Comparison of ENCODE assay signal across 7 mouse cellular contexts in genomic region chr12:27341130-27341870, GRCm38 (mm10). TPM values are rescaled to one million over a fixed set of nuclear protein-coding genes. Genes with fewer than 3 reads are reported as not detected.
DNase-seq lines count a peak whose midpoint lies in the region; ATAC-seq and TF ChIP-seq lines count a peak whose summit lies in the region.

No protein-coding gene starts in this region.

- no peak for TF ChIP-seq CTCF in midbrain, postnatal 0 days (IDR thresholded peaks at IDR 0.05)

- WGBS in intestine, embryonic 16.5 days: under 1% methylated on average over 70 of the region's 80 CpGs
- WGBS in limb, embryonic 11.5 days: under 1% methylated on average over 80 of the region's 80 CpGs
- 1% methylated on average over 78 of the region's 80 CpGs for WGBS in midbrain, postnatal 0 days

- DNase-seq in ES-CJ7 (ENCODE audit: low read depth, low spot score): peak; percentile 51
- peak; percentile 52 for DNase-seq in brain, adult 2 months (ENCODE audit: low read depth, low spot score)
- DNase-seq in forelimb bud, embryonic 11.5 days (ENCODE audit: low read depth, low spot score): peak; percentile 54
- DNase-seq in limb, embryonic 11.5 days (ENCODE audit: low spot score): peak; percentile 80
- peak; percentile 66 for DNase-seq in midbrain, postnatal 0 days (ENCODE audit: low spot score)
- DNase-seq in yolk sac, embryonic 10.5 days (ENCODE audit: low spot score): peak; percentile 29

- H3K4me3 ChIP-seq in intestine, embryonic 16.5 days (ENCODE audit: low read length): peak overlapping the region; percentile 79
- peak overlapping the region; percentile 100 for H3K4me3 ChIP-seq in limb, embryonic 11.5 days (ENCODE audit: low read depth, low read length)
- peak overlapping the region; percentile 95 for H3K4me3 ChIP-seq in midbrain, postnatal 0 days (ENCODE audit: low read depth, low read length)

- peak overlapping the region; percentile 86 for H3K9ac ChIP-seq in intestine, embryonic 16.5 days (ENCODE audit: low read depth, low read length)
- peak overlapping the region; percentile 100 for H3K9ac ChIP-seq in limb, embryonic 11.5 days (ENCODE audit: low read length)
- peak overlapping the region; percentile 98 for H3K9ac ChIP-seq in midbrain, postnatal 0 days (replicated peaks; ENCODE audit: low read length, poor library complexity, severe bottlenecking)

- 0 out of 2 replicates have a peak, but pooled peaks cover 3% of the 10 kb centered on the region for H3K4me1 ChIP-seq in intestine, embryonic 16.5 days (ENCODE audit: control insufficient read depth, insufficient read depth, low read length)
- H3K4me1 ChIP-seq in limb, embryonic 11.5 days (ENCODE audit: control insufficient read depth, insufficient read depth, low read length): peaks cover 1% of the 10 kb centered on the region; the same call in 1 of the 2 replicates
- H3K4me1 ChIP-seq in midbrain, postnatal 0 days (ENCODE audit: insufficient read depth, low read length): no peaks in the 10 kb centered on the region

- peak overlapping the region; percentile 92 for H3K27ac ChIP-seq in intestine, embryonic 16.5 days (ENCODE audit: low read length)
- H3K27ac ChIP-seq in limb, embryonic 11.5 days (replicated peaks; ENCODE audit: low read depth, low read length): peak overlapping the region; percentile 98
- H3K27ac ChIP-seq in midbrain, postnatal 0 days (ENCODE audit: low read depth, low read length): peak overlapping the region; percentile 98

- no peak for ATAC-seq in intestine, embryonic 16.5 days
- no peak for ATAC-seq in limb, embryonic 11.5 days (ENCODE audit: insufficient number of reproducible peaks, low FRiP score, low TSS enrichment, low read depth)
- ATAC-seq in midbrain, postnatal 0 days (ENCODE audit: low FRiP score): no peak

- H3K9me3 ChIP-seq in intestine, embryonic 16.5 days (ENCODE audit: control insufficient read depth, low read length): no peaks in the 10 kb centered on the region
- no peaks in the 10 kb centered on the region for H3K9me3 ChIP-seq in limb, embryonic 11.5 days (ENCODE audit: control insufficient read depth, low read length)
- H3K9me3 ChIP-seq in midbrain, postnatal 0 days (ENCODE audit: low read length): no peaks in the 10 kb centered on the region

- no peaks in the 10 kb centered on the region for H3K36me3 ChIP-seq in intestine, embryonic 16.5 days (ENCODE audit: control insufficient read depth, insufficient read depth, low read length)
- peaks cover 1% of the 10 kb centered on the region; the same call in 1 of the 2 replicates for H3K36me3 ChIP-seq in limb, embryonic 11.5 days (ENCODE audit: control insufficient read depth, insufficient read depth, low read length)
- no peaks in the 10 kb centered on the region for H3K36me3 ChIP-seq in midbrain, postnatal 0 days (ENCODE audit: insufficient read depth, low read length)

- H3K27me3 ChIP-seq in intestine, embryonic 16.5 days (replicated peaks; ENCODE audit: control insufficient read depth, insufficient read depth, low read length): no peaks in the 10 kb centered on the region
- H3K27me3 ChIP-seq in limb, embryonic 11.5 days (ENCODE audit: control insufficient read depth, insufficient read depth, low read length): no peaks in the 10 kb centered on the region
- H3K27me3 ChIP-seq in midbrain, postnatal 0 days (ENCODE audit: insufficient read depth, low read length): no peaks in the 10 kb centered on the region

- H3K4me2 ChIP-seq in intestine, embryonic 16.5 days (ENCODE audit: low read depth, low read length): peak overlapping the region; percentile 87
- H3K4me2 ChIP-seq in limb, embryonic 11.5 days (ENCODE audit: low read depth, severe bottlenecking): peak overlapping the region; percentile 73
- peak overlapping the region; percentile 69 for H3K4me2 ChIP-seq in midbrain, postnatal 0 days (ENCODE audit: low read depth, low read length, poor library complexity, severe bottlenecking)

RNA-seq across cellular contexts. Expression of gene Sox11, which starts 1.1 kb away (rescaled TPM):
- polyA plus RNA-seq in intestine, embryonic 16.5 days (2015; fragmentation: Nextera tagmentation; extraction: Ambion mirVana): 20.9 and 23.0 TPM in 2 replicates
- 349 and 356 TPM in 2 replicates for polyA plus RNA-seq in limb, embryonic 11.5 days (2014; fragmentation: Nextera tagmentation; extraction: Ambion mirVana)
- 148 and 180 TPM in 2 replicates for total RNA-seq in midbrain, postnatal 0 days (2014; rRNA removed)
- 137 and 154 TPM in 2 replicates for polyA plus RNA-seq in midbrain, postnatal 0 days (2015; fragmentation: Nextera tagmentation; extraction: Ambion mirVana)

Comparison
In these comparisons a context has a peak if more than half of its experiments do, and no peak if none do; other contexts are left out.
1. DNase-seq: peak in every context shown above with its lines; median percentile 80 in limb, embryonic 11.5 days; 66 in midbrain, postnatal 0 days; 54 in forelimb bud, embryonic 11.5 days; 52 in brain, adult 2 months; 51 in ES-CJ7; 29 in yolk sac, embryonic 10.5 days.